Mouse (Mus musculus) myocyte (in vitro differentiated cells): ENCODE measurements around the gene Sdk2. TPM values are rescaled to one million over a fixed set of nuclear protein-coding genes. Genes with fewer than 3 reads are reported as not detected.

ENCODE experiments used
- H3K27me3 ChIP-seq: one replicate; pipeline ENCODE4 v1.6.1; 2011; ENCODE audit not compliant: control insufficient read depth, insufficient read depth, insufficient read length
- H3K36me3 ChIP-seq: one replicate; pipeline ENCODE4 v1.6.1; 2011; ENCODE audit not compliant: control insufficient read depth, insufficient read depth
- H3K4me2 ChIP-seq: one replicate; pipeline ENCODE4 v1.6.1; 2011; ENCODE audit warnings: low read depth, control low read depth
- H3K4me3 ChIP-seq: one replicate; pipeline ENCODE4 v1.5.1; 2011; ENCODE audit warnings: mild to moderate bottlenecking, control low read depth, moderate library complexity
- H3K79me2 ChIP-seq: one replicate; pipeline ENCODE4 v1.6.1; 2011; ENCODE audit not compliant: control insufficient read depth, insufficient read depth
- H3ac ChIP-seq: one replicate; pipeline ENCODE4 v1.6.1; 2011; ENCODE audit not compliant: control insufficient read depth, insufficient read length
- CEBPB ChIP-seq: IDR thresholded peaks from 2 replicates; pipeline ENCODE4 v1.6.1; 2011; ENCODE audit warnings: mild to moderate bottlenecking, moderate library complexity; ENCODE audit not compliant: poor library complexity, insufficient read depth, severe bottlenecking
- E2F4 ChIP-seq: IDR thresholded peaks from one replicate; pipeline ENCODE4 v1.6.1; 2011; ENCODE audit warnings: mild to moderate bottlenecking, control low read depth, moderate library complexity; ENCODE audit not compliant: insufficient read depth
- MAX ChIP-seq: IDR thresholded peaks from one replicate; pipeline ENCODE4 v1.6.1; 2011; ENCODE audit warnings: low read depth, mild to moderate bottlenecking, control low read depth
- MYOD1 ChIP-seq, 3 experiments: IDR thresholded peaks; one replicate each; pipeline ENCODE4 v1.6.1; 2011; ENCODE audit warnings: control low read depth in 2 of 3, low read depth in 2 of 3, mild to moderate bottlenecking in 2 of 3, moderate library complexity in 1 of 3; ENCODE audit not compliant: insufficient read length in 2 of 3, control insufficient read depth in 1 of 3
- MYOG ChIP-seq, 3 experiments: IDR thresholded peaks; one replicate each; pipeline ENCODE4 v1.6.1; 2011; ENCODE audit warnings: control low read depth in 2 of 3, low read depth in 2 of 3, mild to moderate bottlenecking in 2 of 3; ENCODE audit not compliant: insufficient read length in 2 of 3, control insufficient read depth in 1 of 3, insufficient read depth in 1 of 3
- POLR2A ChIP-seq: IDR thresholded peaks from one replicate; pipeline ENCODE4 v1.6.1; 2011; ENCODE audit warnings: low read depth, mild to moderate bottlenecking, control low read depth, moderate library complexity; ENCODE audit not compliant: insufficient read length
- POLR2AphosphoS2 ChIP-seq: IDR thresholded peaks from one replicate; pipeline ENCODE4 v1.6.1; 2011; ENCODE audit warnings: low read depth, control low read depth; ENCODE audit not compliant: insufficient read length
- REST ChIP-seq: IDR thresholded peaks from one replicate; pipeline ENCODE4 v1.6.1; 2011; ENCODE audit warnings: mild to moderate bottlenecking, control low read depth, moderate library complexity; ENCODE audit not compliant: insufficient read depth, insufficient read length
- SRF ChIP-seq: IDR thresholded peaks from one replicate; pipeline ENCODE4 v1.6.1; 2011; ENCODE audit warnings: low read depth; ENCODE audit not compliant: control insufficient read depth, insufficient read length
- TCF12 ChIP-seq: IDR thresholded peaks from one replicate; pipeline ENCODE4 v1.6.1; 2011; ENCODE audit warnings: mild to moderate bottlenecking, control low read depth; ENCODE audit not compliant: poor library complexity, insufficient read depth, severe bottlenecking
- TCF3 ChIP-seq: IDR thresholded peaks from one replicate; pipeline ENCODE4 v1.6.1; 2011; ENCODE audit warnings: low read depth, control low read depth; ENCODE audit not compliant: insufficient read length
- USF1 ChIP-seq: IDR thresholded peaks from one replicate; pipeline ENCODE4 v1.6.1; 2011; ENCODE audit warnings: low read depth, mild to moderate bottlenecking, control low read depth, moderate library complexity
- polyA plus RNA-seq: library from polyadenylated mRNA; unstranded; fragments of >200 nt; fragmentation: generic; extraction: Trizol; gene quantifications from one replicate; pipeline ENCODE4 v1.2.1, GENCODE M21; 2012; ENCODE audit warnings: missing spikeins

The Sdk2 gene
- 0.06 TPM for polyA plus RNA-seq

GRCm38 (mm10) chr11:114066951-114067762 is at the start of gene Sdk2:
Gene Sdk2, minus strand, starts transcription at chr11:114067046.
- no peaks in the 10 kb centered on the region for H3K79me2 ChIP-seq
- no peak within 1 kb of the TSS for H3ac ChIP-seq
- no peak within 1 kb of the TSS for H3K4me2 ChIP-seq
- H3K4me3 ChIP-seq, result no peak within 1 kb of the TSS
- H3K36me3 ChIP-seq, result no peaks in the 10 kb centered on the region
- no peak for TF ChIP-seq E2F4
- TF ChIP-seq MYOG (IDR thresholded peaks at IDR 0.05; ENCODE audit: control insufficient read depth in 1 of 3, insufficient read depth in 1 of 3, insufficient read length in 2 of 3, low read depth in 2 of 3), result no peak
- no peak for TF ChIP-seq MYOD1 (IDR thresholded peaks at IDR 0.05; ENCODE audit: control insufficient read depth in 1 of 3, insufficient read length in 2 of 3, low read depth in 2 of 3)
- no peak for TF ChIP-seq POLR2AphosphoS2
- no peak for TF ChIP-seq USF1
- no peak for TF ChIP-seq SRF
- no peak for TF ChIP-seq CEBPB
- TF ChIP-seq MAX, result no peak
- TF ChIP-seq TCF12, result no peak
- TF ChIP-seq TCF3, result no peak
- no peak for TF ChIP-seq REST
- TF ChIP-seq POLR2A, result no peak
- H3K27me3 ChIP-seq, result no peaks in the 10 kb centered on the region

GRCm38 (mm10) chr11:114115077-114115476 is 48.2 kb upstream of the Sdk2 start:
- Histone ChIP-seq H3K27me3 (no peaks in the 10 kb centered on the region), H3ac (no peak overlapping the region), H3K79me2 (no peaks in the 10 kb centered on the region), H3K36me3 (no peaks in the 10 kb centered on the region), H3K4me3 (no peak overlapping the region), H3K4me2 (no peak overlapping the region)
- TF ChIP-seq TCF3 (no peak), MAX (no peak), MYOD1 (IDR thresholded peaks at IDR 0.05; ENCODE audit: control insufficient read depth in 1 of 3, insufficient read length in 2 of 3, low read depth in 2 of 3) (no peak), SRF (no peak), POLR2AphosphoS2 (no peak), USF1 (no peak), MYOG (IDR thresholded peaks at IDR 0.05; ENCODE audit: control insufficient read depth in 1 of 3, insufficient read depth in 1 of 3, insufficient read length in 2 of 3, low read depth in 2 of 3) (no peak), TCF12 (no peak), E2F4 (no peak), POLR2A (no peak), CEBPB (no peak), REST (no peak)

- no peak overlapping the region for H3K4me3 ChIP-seq
- TF ChIP-seq POLR2AphosphoS2 (no peak), USF1 (no peak), MYOG (IDR thresholded peaks at IDR 0.05; ENCODE audit: control insufficient read depth in 1 of 3, insufficient read depth in 1 of 3, insufficient read length in 2 of 3, low read depth in 2 of 3) (no peak), TCF12 (no peak), MAX (no peak)
- H3K36me3 ChIP-seq, result no peaks in the 10 kb centered on the region
- H3K27me3 ChIP-seq, result no peaks in the 10 kb centered on the region
- H3K79me2 ChIP-seq, result no peaks in the 10 kb centered on the region
- H3K4me2 ChIP-seq, result no peak overlapping the region
- no peak overlapping the region for H3ac ChIP-seq
Measured at GRCm38 (mm10) chr11:114114674-114115073, 47.8 kb upstream of the Sdk2 start.

- Histone ChIP-seq H3K36me3 (no peaks in the 10 kb centered on the region), H3K27me3 (no peaks in the 10 kb centered on the region), H3K4me2 (no peak overlapping the region), H3ac (no peak overlapping the region), H3K4me3 (no peak overlapping the region), H3K79me2 (no peaks in the 10 kb centered on the region)
- TF ChIP-seq SRF (no peak), REST (no peak), USF1 (no peak), MAX (no peak), MYOD1 (IDR thresholded peaks at IDR 0.05; ENCODE audit: control insufficient read depth in 1 of 3, insufficient read length in 2 of 3, low read depth in 2 of 3) (no peak), POLR2AphosphoS2 (no peak), TCF12 (no peak), POLR2A (no peak), E2F4 (no peak), MYOG (IDR thresholded peaks at IDR 0.05; ENCODE audit: control insufficient read depth in 1 of 3, insufficient read depth in 1 of 3, insufficient read length in 2 of 3, low read depth in 2 of 3) (no peak), CEBPB (no peak), TCF3 (no peak)
Measured at GRCm38 (mm10) chr11:114110851-114111250, 44.0 kb upstream of the Sdk2 start.

GRCm38 (mm10) chr11:114093636-114094035 is 26.8 kb upstream of the Sdk2 start:
- H3K27me3 ChIP-seq, result no peaks in the 10 kb centered on the region
- H3K4me3 ChIP-seq, result no peak overlapping the region
- no peak overlapping the region for H3K4me2 ChIP-seq
- TF ChIP-seq POLR2A (no peak), USF1 (no peak), MYOD1 (IDR thresholded peaks at IDR 0.05; ENCODE audit: control insufficient read depth in 1 of 3, insufficient read length in 2 of 3, low read depth in 2 of 3) (no peak), POLR2AphosphoS2 (no peak), TCF12 (no peak), SRF (no peak), MYOG (IDR thresholded peaks at IDR 0.05; ENCODE audit: control insufficient read depth in 1 of 3, insufficient read depth in 1 of 3, insufficient read length in 2 of 3, low read depth in 2 of 3) (no peak), MAX (no peak), REST (no peak), TCF3 (no peak), CEBPB (no peak)
- H3ac ChIP-seq, result no peak overlapping the region
- H3K36me3 ChIP-seq, result no peaks in the 10 kb centered on the region
- H3K79me2 ChIP-seq, result no peaks in the 10 kb centered on the region
